Mouse (Mus musculus): Measurements from ENCODE around the gene Cers2. TPM values are rescaled to one million over a fixed set of nuclear protein-coding genes. Genes with fewer than 3 reads are reported as not detected.

Gene Cers2
- polyA plus RNA-seq, 1 experiment from 2014 or later = 97.1 TPM

GRCm38 (mm10) chr3:95285390-95285789, 29.2 kb upstream of the Cers2 start:
- WGBS = 91% methylated on average over 5 of the region's 5 CpGs
- Histone ChIP-seq H3K4me2 (no peak overlapping the region), H3K4me1 (ENCODE audit: control insufficient read depth, insufficient read depth, low read length) (peaks cover 9% of the 10 kb centered on the region), H3K27me3 (ENCODE audit: control insufficient read depth, insufficient read depth, low read length) (no peaks in the 10 kb centered on the region), H3K9ac (ENCODE audit: low read length) (no peak overlapping the region), H3K9me3 (ENCODE audit: control insufficient read depth, low read length) (no peaks in the 10 kb centered on the region), H3K4me3 (ENCODE audit: low read depth, low read length) (no peak overlapping the region), H3K27ac (ENCODE audit: low read depth, low read length) (no peak overlapping the region), H3K36me3 (ENCODE audit: control insufficient read depth, insufficient read depth, low read length) (no peaks in the 10 kb centered on the region)
- no peak for ATAC-seq (ENCODE audit: low FRiP score)
- peak; percentile 56 for DNase-seq (ENCODE audit: low spot score, missing footprints)

GRCm38 (mm10) chr3:95286011-95286410, 28.6 kb upstream of the Cers2 start:
- Histone ChIP-seq H3K27ac (ENCODE audit: low read depth, low read length) (no peak overlapping the region), H3K4me1 (ENCODE audit: control insufficient read depth, insufficient read depth, low read length) (peaks cover 9% of the 10 kb centered on the region), H3K4me2 (no peak overlapping the region), H3K9me3 (ENCODE audit: control insufficient read depth, low read length) (no peaks in the 10 kb centered on the region), H3K27me3 (ENCODE audit: control insufficient read depth, insufficient read depth, low read length) (no peaks in the 10 kb centered on the region), H3K9ac (ENCODE audit: low read length) (no peak overlapping the region), H3K36me3 (ENCODE audit: control insufficient read depth, insufficient read depth, low read length) (no peaks in the 10 kb centered on the region), H3K4me3 (ENCODE audit: low read depth, low read length) (no peak overlapping the region)
- ATAC-seq (ENCODE audit: low FRiP score) = no peak
- DNase-seq (ENCODE audit: low spot score, missing footprints) = peak; percentile 53
- 79% methylated on average over 5 of the region's 5 CpGs for WGBS

- H3K4me1 ChIP-seq (ENCODE audit: control insufficient read depth, insufficient read depth, low read length) = peaks cover 9% of the 10 kb centered on the region
- H3K9ac ChIP-seq (ENCODE audit: low read length) = no peak overlapping the region
- WGBS = 91% methylated on average over 7 of the region's 7 CpGs
- H3K4me3 ChIP-seq (ENCODE audit: low read depth, low read length) = no peak overlapping the region
- no peak for DNase-seq (ENCODE audit: low spot score, missing footprints)
- no peak overlapping the region for H3K4me2 ChIP-seq
- no peaks in the 10 kb centered on the region for H3K36me3 ChIP-seq (ENCODE audit: control insufficient read depth, insufficient read depth, low read length)
- H3K27ac ChIP-seq (ENCODE audit: low read depth, low read length) = no peak overlapping the region
- no peaks in the 10 kb centered on the region for H3K27me3 ChIP-seq (ENCODE audit: control insufficient read depth, insufficient read depth, low read length)
- no peaks in the 10 kb centered on the region for H3K9me3 ChIP-seq (ENCODE audit: control insufficient read depth, low read length)
- no peak for ATAC-seq (ENCODE audit: low FRiP score)
Measured at GRCm38 (mm10) chr3:95286510-95286909, 28.1 kb upstream of the Cers2 start.

- Histone ChIP-seq H3K9me3 (ENCODE audit: control insufficient read depth, low read length) (no peaks in the 10 kb centered on the region), H3K27me3 (ENCODE audit: control insufficient read depth, insufficient read depth, low read length) (no peaks in the 10 kb centered on the region), H3K4me2 (no peak overlapping the region), H3K4me1 (ENCODE audit: control insufficient read depth, insufficient read depth, low read length) (peaks cover 9% of the 10 kb centered on the region), H3K36me3 (ENCODE audit: control insufficient read depth, insufficient read depth, low read length) (peaks cover 2% of the 10 kb centered on the region; the same call in 1 of the 2 replicates), H3K27ac (ENCODE audit: low read depth, low read length) (no peak overlapping the region), H3K4me3 (ENCODE audit: low read depth, low read length) (no peak overlapping the region), H3K9ac (ENCODE audit: low read length) (no peak overlapping the region)
- WGBS = 90% methylated on average over 3 of the region's 3 CpGs
- ATAC-seq (ENCODE audit: low FRiP score) (no peak), DNase-seq (ENCODE audit: low spot score, missing footprints) (no peak)
Measured at GRCm38 (mm10) chr3:95287541-95287940, 27.1 kb upstream of the Cers2 start.

GRCm38 (mm10) chr3:95289419-95289818, 25.2 kb upstream of the Cers2 start:
- Histone ChIP-seq H3K4me3 (ENCODE audit: low read depth, low read length) (no peak overlapping the region), H3K9ac (ENCODE audit: low read length) (no peak overlapping the region), H3K4me2 (no peak overlapping the region), H3K27me3 (ENCODE audit: control insufficient read depth, insufficient read depth, low read length) (no peaks in the 10 kb centered on the region), H3K36me3 (ENCODE audit: control insufficient read depth, insufficient read depth, low read length) (peaks cover 5% of the 10 kb centered on the region; the same call in 1 of the 2 replicates), H3K4me1 (ENCODE audit: control insufficient read depth, insufficient read depth, low read length) (no peaks in the 10 kb centered on the region), H3K9me3 (ENCODE audit: control insufficient read depth, low read length) (no peaks in the 10 kb centered on the region), H3K27ac (ENCODE audit: low read depth, low read length) (no peak overlapping the region)
- WGBS = 92% methylated on average over 4 of the region's 4 CpGs
- DNase-seq (ENCODE audit: low spot score, missing footprints) (peak; percentile 51), ATAC-seq (ENCODE audit: low FRiP score) (no peak)

- no peaks in the 10 kb centered on the region for H3K9me3 ChIP-seq (ENCODE audit: control insufficient read depth, low read length)
- no peak for ATAC-seq (ENCODE audit: low FRiP score)
- 76% methylated on average over 6 of the region's 6 CpGs for WGBS
Measured at GRCm38 (mm10) chr3:95290156-95290555, 24.4 kb upstream of the Cers2 start.

GRCm38 (mm10) chr3:95291041-95291440, 23.6 kb upstream of the Cers2 start:
- Histone ChIP-seq H3K27me3 (ENCODE audit: control insufficient read depth, insufficient read depth, low read length) (no peaks in the 10 kb centered on the region), H3K9ac (ENCODE audit: low read length) (no peak overlapping the region), H3K9me3 (ENCODE audit: control insufficient read depth, low read length) (no peaks in the 10 kb centered on the region), H3K4me2 (no peak overlapping the region), H3K4me3 (ENCODE audit: low read depth, low read length) (no peak overlapping the region), H3K27ac (ENCODE audit: low read depth, low read length) (no peak overlapping the region), H3K36me3 (ENCODE audit: control insufficient read depth, insufficient read depth, low read length) (peaks cover 7% of the 10 kb centered on the region; the same call in 1 of the 2 replicates), H3K4me1 (ENCODE audit: control insufficient read depth, insufficient read depth, low read length) (no peaks in the 10 kb centered on the region)
- WGBS = 90% methylated on average over 4 of the region's 4 CpGs
- DNase-seq (ENCODE audit: low spot score, missing footprints) (peak; percentile 31), ATAC-seq (ENCODE audit: low FRiP score) (no peak)

More at GRCm38 (mm10) chr3:95290156-95290555, 24.4 kb upstream of the Cers2 start:
- no peaks in the 10 kb centered on the region for H3K27me3 ChIP-seq (ENCODE audit: control insufficient read depth, insufficient read depth, low read length)
- no peak overlapping the region for H3K27ac ChIP-seq (ENCODE audit: low read depth, low read length)
- peaks cover 5% of the 10 kb centered on the region; the same call in 1 of the 2 replicates for H3K36me3 ChIP-seq (ENCODE audit: control insufficient read depth, insufficient read depth, low read length)
- no peak overlapping the region for H3K4me2 ChIP-seq
- no peak overlapping the region for H3K9ac ChIP-seq (ENCODE audit: low read length)
- no peak overlapping the region for H3K4me3 ChIP-seq (ENCODE audit: low read depth, low read length)
- peak; percentile 65 for DNase-seq (ENCODE audit: low spot score, missing footprints)
- no peaks in the 10 kb centered on the region for H3K4me1 ChIP-seq (ENCODE audit: control insufficient read depth, insufficient read depth, low read length)

GRCm38 (mm10) chr3:95292899-95293298, 21.7 kb upstream of the Cers2 start:
- peak; percentile 26 for DNase-seq (ENCODE audit: low spot score, missing footprints)
- ATAC-seq (ENCODE audit: low FRiP score) = no peak
- H3K4me3 ChIP-seq (ENCODE audit: low read depth, low read length) = no peak overlapping the region
- WGBS = 86% methylated on average over 2 of the region's 2 CpGs
- no peaks in the 10 kb centered on the region for H3K27me3 ChIP-seq (ENCODE audit: control insufficient read depth, insufficient read depth, low read length)
- H3K9ac ChIP-seq (ENCODE audit: low read length) = no peak overlapping the region
- H3K36me3 ChIP-seq (ENCODE audit: control insufficient read depth, insufficient read depth, low read length) = peaks cover 7% of the 10 kb centered on the region; the same call in 1 of the 2 replicates
- H3K4me1 ChIP-seq (ENCODE audit: control insufficient read depth, insufficient read depth, low read length) = no peaks in the 10 kb centered on the region
- no peak overlapping the region for H3K4me2 ChIP-seq
- no peaks in the 10 kb centered on the region for H3K9me3 ChIP-seq (ENCODE audit: control insufficient read depth, low read length)
- no peak overlapping the region for H3K27ac ChIP-seq (ENCODE audit: low read depth, low read length)

- DNase-seq (ENCODE audit: low spot score, missing footprints) (no peak), ATAC-seq (ENCODE audit: low FRiP score) (no peak)
- Histone ChIP-seq H3K4me2 (no peak overlapping the region), H3K9ac (ENCODE audit: low read length) (no peak overlapping the region), H3K36me3 (ENCODE audit: control insufficient read depth, insufficient read depth, low read length) (peaks cover 7% of the 10 kb centered on the region; the same call in 1 of the 2 replicates), H3K27me3 (ENCODE audit: control insufficient read depth, insufficient read depth, low read length) (no peaks in the 10 kb centered on the region), H3K9me3 (ENCODE audit: control insufficient read depth, low read length) (no peaks in the 10 kb centered on the region), H3K27ac (ENCODE audit: low read depth, low read length) (no peak overlapping the region), H3K4me3 (ENCODE audit: low read depth, low read length) (no peak overlapping the region), H3K4me1 (ENCODE audit: control insufficient read depth, insufficient read depth, low read length) (no peaks in the 10 kb centered on the region)
- WGBS = 88% methylated on average over 11 of the region's 11 CpGs
Measured at GRCm38 (mm10) chr3:95293537-95293936, 21.1 kb upstream of the Cers2 start.

Data from midbrain, embryonic 11.5 days (tissue).